Mouse (Mus musculus) hindbrain, embryonic 12.5 days (tissue): ENCODE measurements around the gene Tescl. TPM values are rescaled to one million over a fixed set of nuclear protein-coding genes. Genes with fewer than 3 reads are reported as not detected.

Experiments
- ATAC-seq: fragments of 200-750 bp; cut with Nextera tagmentation; 2 replicates; pipeline ENCODE4 v1.8.0; 2017; ENCODE audit warnings: moderate TSS enrichment; ENCODE audit not compliant: low FRiP score
- H3K27ac ChIP-seq: fragments of 300-500 bp; sonication (generic); 2 replicates; pipeline ENCODE4 v1.5.1; 2016; ENCODE audit warnings: mild to moderate bottlenecking
- H3K27me3 ChIP-seq: fragments of 300-500 bp; sonication (generic); 2 replicates; pipeline ENCODE4 v1.6.1; 2016; ENCODE audit warnings: mild to moderate bottlenecking
- H3K36me3 ChIP-seq: fragments of 300-500 bp; sonication (generic); 2 replicates; pipeline ENCODE4 v1.6.1; 2016; ENCODE audit warnings: mild to moderate bottlenecking
- H3K4me1 ChIP-seq: fragments of 300-500 bp; sonication (generic); 2 replicates; pipeline ENCODE4 v1.6.1; 2016
- H3K4me2 ChIP-seq: fragments of 300-500 bp; sonication (generic); replicated peaks from 2 replicates; pipeline ENCODE4 v1.6.1; 2016; ENCODE audit warnings: mild to moderate bottlenecking
- H3K4me3 ChIP-seq: fragments of 300-500 bp; sonication (generic); 2 replicates; pipeline ENCODE4 v1.5.1; 2016; ENCODE audit warnings: mild to moderate bottlenecking
- H3K9ac ChIP-seq: fragments of 300-500 bp; sonication (generic); 2 replicates; pipeline ENCODE4 v1.6.1; 2016; ENCODE audit warnings: mild to moderate bottlenecking, moderate library complexity
- H3K9me3 ChIP-seq: fragments of 300-500 bp; sonication (generic); replicated peaks from 2 replicates; pipeline ENCODE4 v1.6.1; 2016; ENCODE audit warnings: mild to moderate bottlenecking
- WGBS: fragments of 180-500 bp; shearing (Covaris S2); methylation state at CpG from one replicate; pipeline ENCODE4 v1.1.7; 2016; 5-methylcytosine and 5-hydroxymethylcytosine counted together
- microRNA-seq: library from miRNA; unstranded; fragments of <30 nt; microRNA quantifications from one replicate; pipeline ENCODE4, GENCODE M21; 2017
- polyA plus RNA-seq: library from polyadenylated mRNA; unstranded; fragments of >200 nt; fragmentation: Nextera tagmentation; extraction: Ambion mirVana; gene quantifications from 2 replicates; pipeline ENCODE4 v1.2.1, GENCODE M21; 2016

Tescl gene
- polyA plus RNA-seq, 1 experiment from 2014 or later = not detected

GRCm38 (mm10) chr7:24294763-24295162, 39.0 kb downstream of the Tescl start:
- WGBS = 98% methylated on average over 4 of the region's 4 CpGs
- Histone ChIP-seq H3K4me1 (peaks cover 7% of the 10 kb centered on the region), H3K36me3 (peaks cover 76% of the 10 kb centered on the region), H3K4me3 (no peak overlapping the region), H3K9me3 (0 out of 2 replicates have a peak, but pooled peaks cover 3% of the 10 kb centered on the region), H3K4me2 (no peak overlapping the region), H3K9ac (no peak overlapping the region), H3K27me3 (no peaks in the 10 kb centered on the region), H3K27ac (no peak overlapping the region)
- no peak for ATAC-seq

GRCm38 (mm10) chr7:24293061-24293851, 40.5 kb downstream of the Tescl start:
- ATAC-seq = no peak
- WGBS = 87% methylated on average over 12 of the region's 12 CpGs
- peaks cover 90% of the 10 kb centered on the region for H3K36me3 ChIP-seq

GRCm38 (mm10) chr7:24291387-24292090, 42.2 kb downstream of the Tescl start:
- peaks cover 94% of the 10 kb centered on the region for H3K36me3 ChIP-seq

More at GRCm38 (mm10) chr7:24293061-24293851, 40.5 kb downstream of the Tescl start:
- Histone ChIP-seq H3K4me2 (no peak overlapping the region), H3K9me3 (0 out of 2 replicates have a peak, but pooled peaks cover 3% of the 10 kb centered on the region), H3K4me1 (peaks cover 6% of the 10 kb centered on the region), H3K9ac (no peak overlapping the region), H3K4me3 (no peak overlapping the region), H3K27me3 (no peaks in the 10 kb centered on the region), H3K27ac (no peak overlapping the region)

GRCm38 (mm10) chr7:24290106-24290693, 43.5 kb downstream of the Tescl start:
- no peak for ATAC-seq
- no peak overlapping the region for H3K4me3 ChIP-seq
- no peak overlapping the region for H3K27ac ChIP-seq
- H3K27me3 ChIP-seq = no peaks in the 10 kb centered on the region
- no peak overlapping the region for H3K4me2 ChIP-seq
- H3K9me3 ChIP-seq = no peaks in the 10 kb centered on the region
- H3K4me1 ChIP-seq = no peaks in the 10 kb centered on the region
- no peak overlapping the region for H3K9ac ChIP-seq
- peaks cover 80% of the 10 kb centered on the region for H3K36me3 ChIP-seq
- WGBS = 95% methylated on average over 4 of the region's 4 CpGs

More at GRCm38 (mm10) chr7:24291387-24292090, 42.2 kb downstream of the Tescl start:
- H3K9me3 ChIP-seq = no peaks in the 10 kb centered on the region
- 89% methylated on average over 27 of the region's 27 CpGs for WGBS
- no peak overlapping the region for H3K4me3 ChIP-seq
- H3K4me1 ChIP-seq = no peaks in the 10 kb centered on the region
- H3K27ac ChIP-seq = no peak overlapping the region
- no peak overlapping the region for H3K4me2 ChIP-seq
- H3K9ac ChIP-seq = no peak overlapping the region
- no peaks in the 10 kb centered on the region for H3K27me3 ChIP-seq
- ATAC-seq = no peak

- no peak for ATAC-seq
- Histone ChIP-seq H3K36me3 (peaks cover 64% of the 10 kb centered on the region), H3K9me3 (no peaks in the 10 kb centered on the region), H3K27ac (no peak overlapping the region), H3K4me3 (no peak overlapping the region), H3K27me3 (no peaks in the 10 kb centered on the region), H3K4me1 (no peaks in the 10 kb centered on the region), H3K9ac (no peak overlapping the region), H3K4me2 (no peak overlapping the region)
- 87% methylated on average over 6 of the region's 6 CpGs for WGBS
Observed at GRCm38 (mm10) chr7:24288512-24288911, 45.2 kb downstream of the Tescl start.

- no peaks in the 10 kb centered on the region for H3K9me3 ChIP-seq
- ATAC-seq = no peak
- H3K36me3 ChIP-seq = peaks cover 55% of the 10 kb centered on the region
- WGBS = 81% methylated on average over 5 of the region's 5 CpGs
- no peak overlapping the region for H3K27ac ChIP-seq
- no peak overlapping the region for H3K9ac ChIP-seq
- no peak overlapping the region for H3K4me3 ChIP-seq
- no peaks in the 10 kb centered on the region for H3K27me3 ChIP-seq
- no peak overlapping the region for H3K4me2 ChIP-seq
- no peaks in the 10 kb centered on the region for H3K4me1 ChIP-seq
Observed at GRCm38 (mm10) chr7:24287670-24288069, 46.1 kb downstream of the Tescl start.

GRCm38 (mm10) chr7:24286916-24287315, 46.8 kb downstream of the Tescl start:
- Histone ChIP-seq H3K27me3 (no peaks in the 10 kb centered on the region), H3K4me2 (no peak overlapping the region), H3K36me3 (peaks cover 48% of the 10 kb centered on the region), H3K9ac (no peak overlapping the region), H3K4me3 (no peak overlapping the region), H3K27ac (no peak overlapping the region), H3K4me1 (no peaks in the 10 kb centered on the region), H3K9me3 (no peaks in the 10 kb centered on the region)
- ATAC-seq = no peak
- WGBS = 75% methylated on average over 4 of the region's 4 CpGs

GRCm38 (mm10) chr7:24286090-24286489, 47.6 kb downstream of the Tescl start:
- Histone ChIP-seq H3K4me3 (no peak overlapping the region), H3K9me3 (no peaks in the 10 kb centered on the region), H3K36me3 (peaks cover 39% of the 10 kb centered on the region), H3K4me2 (no peak overlapping the region), H3K27ac (no peak overlapping the region), H3K9ac (no peak overlapping the region), H3K27me3 (no peaks in the 10 kb centered on the region), H3K4me1 (no peaks in the 10 kb centered on the region)
- no peak for ATAC-seq
- 48% methylated on average over 4 of the region's 4 CpGs for WGBS

Small RNAs within 50 kb of the gene (microRNA-seq; reads per million reads assigned to microRNA genes)
- not detected for gene Gm27592

Other genes starting within 250 kb of the Tescl start
- 7.6 and 9.3 TPM in 2 replicates for gene Zfp112, start 221.6 kb downstream of the Tescl start, polyA plus RNA-seq
- gene Zfp235, start 199.8 kb downstream of the Tescl start, polyA plus RNA-seq = 19.2 TPM in 2 replicates
- gene Zfp114, start 158.9 kb downstream of the Tescl start, polyA plus RNA-seq = 4.8 and 5.2 TPM in 2 replicates
- gene Zfp111, start 122.5 kb downstream of the Tescl start, polyA plus RNA-seq = 9.3 and 10.4 TPM in 2 replicates
- 4.9 and 5.5 TPM in 2 replicates for gene Zfp109, start 96.4 kb downstream of the Tescl start, polyA plus RNA-seq
- gene Zfp108, start 79.1 kb downstream of the Tescl start, polyA plus RNA-seq = 4.4 and 5.4 TPM in 2 replicates
- 7.3 and 8.7 TPM in 2 replicates for gene Zfp93, start 63.5 kb downstream of the Tescl start, polyA plus RNA-seq
- 45.0 and 46.4 TPM in 2 replicates for gene Zfp61, start 32.7 kb downstream of the Tescl start, polyA plus RNA-seq
- gene Zfp94, start 17.3 kb downstream of the Tescl start, polyA plus RNA-seq = 15.6 and 18.2 TPM in 2 replicates
- not detected in 2 replicates for gene Lypd5, start 15.3 kb upstream of the Tescl start, polyA plus RNA-seq
- gene Kcnn4, start 36.3 kb upstream of the Tescl start, polyA plus RNA-seq = 2.1 and 2.4 TPM in 2 replicates
- gene Smg9, start 65.7 kb upstream of the Tescl start, polyA plus RNA-seq = 28.9 and 29.5 TPM in 2 replicates
- not detected in 2 replicates for gene Irgc1, start 118.4 kb upstream of the Tescl start, polyA plus RNA-seq
- gene Plaur, start 128.5 kb upstream of the Tescl start, polyA plus RNA-seq = 0.59 and 0.95 TPM in 2 replicates
- gene Cadm4, start 148.1 kb upstream of the Tescl start, polyA plus RNA-seq = 41.3 and 42.3 TPM in 2 replicates
- gene Zfp428, start 173.1 kb upstream of the Tescl start, polyA plus RNA-seq = 155 and 160 TPM in 2 replicates
- 1.9 TPM in 2 replicates for gene AC161166.1, start 178.5 kb upstream of the Tescl start, polyA plus RNA-seq
- gene Irgq, start 196.8 kb upstream of the Tescl start, polyA plus RNA-seq = 29.0 and 34.1 TPM in 2 replicates
- not detected in 2 replicates for gene Pinlyp, start 212.2 kb upstream of the Tescl start, polyA plus RNA-seq
- 75.9 and 87.9 TPM in 2 replicates for gene Xrcc1, start 212.4 kb upstream of the Tescl start, polyA plus RNA-seq